Comparison of ENCODE assay signal across 19 mouse cellular contexts in genomic region chr6:33051642-33052041, GRCm38 (mm10). TPM values are rescaled to one million over a fixed set of nuclear protein-coding genes. Genes with fewer than 3 reads are reported as not detected.
DNase-seq lines count a peak whose midpoint lies in the region; ATAC-seq and TF ChIP-seq lines count a peak whose summit lies in the region.
"Had no signal": no experiment of that assay in that cellular context is flagged by ENCODE, and none has a peak within 500 bp of the region (broad histone marks: within the 10 kb centered on the region; RNA-seq: fewer than 3 reads in every experiment).

No protein-coding gene starts in this region.

- no peaks in the 10 kb centered on the region for H3K9me3 ChIP-seq in heart, embryonic 12.5 days (replicated peaks)
- no peaks in the 10 kb centered on the region for H3K9me3 ChIP-seq in lung, embryonic 14.5 days (ENCODE audit: low read depth, low read length)
- H3K9me3 ChIP-seq in midbrain, embryonic 13.5 days, result no peaks in the 10 kb centered on the region
- H3K9me3 ChIP-seq: embryonic facial prominence, embryonic 10.5 days; limb, embryonic 12.5 days; liver, embryonic 12.5 days; lung, embryonic 15.5 days had no signal

- no peaks in the 10 kb centered on the region for H3K27me3 ChIP-seq in heart, embryonic 12.5 days (replicated peaks)
- no peaks in the 10 kb centered on the region for H3K27me3 ChIP-seq in lung, embryonic 14.5 days (ENCODE audit: insufficient read depth, low read length)
- H3K27me3 ChIP-seq in midbrain, embryonic 13.5 days, result no peaks in the 10 kb centered on the region
- H3K27me3 ChIP-seq: limb, embryonic 12.5 days; liver, embryonic 12.5 days; lung, embryonic 15.5 days had no signal

- no peak overlapping the region for H3K9ac ChIP-seq in heart, embryonic 12.5 days
- no peak overlapping the region for H3K9ac ChIP-seq in lung, embryonic 14.5 days
- H3K9ac ChIP-seq in midbrain, embryonic 13.5 days (replicated peaks), result no peak overlapping the region
- H3K9ac ChIP-seq: limb, embryonic 12.5 days; liver, embryonic 12.5 days; lung, embryonic 15.5 days had no signal

- peak overlapping the region; percentile 48 for H3K4me2 ChIP-seq in heart, embryonic 12.5 days
- no peak overlapping the region for H3K4me2 ChIP-seq in lung, embryonic 14.5 days
- H3K4me2 ChIP-seq in midbrain, embryonic 13.5 days (replicated peaks), result no peak overlapping the region
- H3K4me2 ChIP-seq: limb, embryonic 12.5 days; liver, embryonic 12.5 days; lung, embryonic 15.5 days had no signal

- TF ChIP-seq CTCF in lung, embryonic 14.5 days (IDR thresholded peaks at IDR 0.05; ENCODE audit: low read depth), result no peak

- 9% methylated on average over 2 of the region's 2 CpGs for WGBS in heart, embryonic 12.5 days
- WGBS in lung, embryonic 14.5 days, result 5% methylated on average over 2 of the region's 2 CpGs
- WGBS in midbrain, embryonic 13.5 days, result 85% methylated on average over 2 of the region's 2 CpGs

- peaks cover 52% of the 10 kb centered on the region for H3K4me1 ChIP-seq in heart, embryonic 12.5 days (replicated peaks)
- no peaks in the 10 kb centered on the region for H3K4me1 ChIP-seq in lung, embryonic 14.5 days (ENCODE audit: insufficient read depth)
- H3K4me1 ChIP-seq in midbrain, embryonic 13.5 days (replicated peaks), result no peaks in the 10 kb centered on the region; the same call in 1 of the 2 replicates
- H3K4me1 ChIP-seq: embryonic facial prominence, embryonic 10.5 days had no signal

- intact Hi-C loops in heart, postnatal 14 days (cut with DNase I), result no loop called here

- H3K27ac ChIP-seq in heart, embryonic 12.5 days (ENCODE audit: poor library complexity, severe bottlenecking), result peak overlapping the region; percentile 68
- no peak overlapping the region for H3K27ac ChIP-seq in lung, embryonic 14.5 days (ENCODE audit: low read depth)
- H3K27ac ChIP-seq in midbrain, embryonic 13.5 days, result no peak overlapping the region
- H3K27ac ChIP-seq: embryonic facial prominence, embryonic 10.5 days; limb, embryonic 12.5 days; liver, embryonic 12.5 days; lung, embryonic 15.5 days had no signal

- ATAC-seq in heart, embryonic 12.5 days (ENCODE audit: insufficient number of reproducible peaks, low FRiP score), result 0 out of 2 replicates have a peak, but pooled peaks have one; percentile 11
- ATAC-seq in lung, embryonic 14.5 days (ENCODE audit: insufficient read depth), result no peak
- peak; percentile 57; the same call in 1 of the 2 replicates for ATAC-seq in common myeloid progenitor, adult 5-6 weeks (replicated peaks; ENCODE audit: low read depth, poor library complexity, severe bottlenecking)
- ATAC-seq in midbrain, embryonic 13.5 days, result no peak
- ATAC-seq: hindbrain, embryonic 16.5 days; liver, embryonic 12.5 days had no signal

- no peak for DNase-seq in heart, postnatal 14 days
- peak; percentile 21 for DNase-seq in lung, embryonic 14.5 days
- DNase-seq in lung, adult 18-20 months, result no peak
- peak; percentile 43 for DNase-seq in yolk sac, embryonic 10.5 days (ENCODE audit: low spot score)
- DNase-seq: cerebellum, adult 18-20 months; cerebellum, postnatal 36 days; gastrocnemius, postnatal 10 days; kidney, adult 2 months; kidney, postnatal 10 days; midbrain, embryonic 14.5 days; thymus, postnatal 25 days had no signal

- H3K4me3 ChIP-seq in heart, embryonic 12.5 days, result no peak overlapping the region
- no peak overlapping the region for H3K4me3 ChIP-seq in lung, embryonic 14.5 days (ENCODE audit: low read depth, low read length)
- H3K4me3 ChIP-seq in midbrain, embryonic 13.5 days (replicated peaks), result no peak overlapping the region
- H3K4me3 ChIP-seq: embryonic facial prominence, embryonic 10.5 days; limb, embryonic 12.5 days; liver, embryonic 12.5 days; lung, embryonic 15.5 days had no signal

- H3K36me3 ChIP-seq in heart, embryonic 12.5 days, result peaks cover 27% of the 10 kb centered on the region
- H3K36me3 ChIP-seq in lung, embryonic 14.5 days (ENCODE audit: insufficient read depth), result peaks cover 26% of the 10 kb centered on the region; the same call in 1 of the 2 replicates
- H3K36me3 ChIP-seq in midbrain, embryonic 13.5 days, result peaks cover 22% of the 10 kb centered on the region

RNA-seq across cellular contexts. Expression of gene Chchd3, which starts 8.4 kb away (rescaled TPM):
- 173 and 177 TPM in 2 replicates for polyA plus RNA-seq in heart, embryonic 12.5 days (2016; fragmentation: Nextera tagmentation; extraction: Ambion mirVana)
- 100 to 1,000 TPM; 444 to 466 TPM for total RNA-seq in heart, postnatal 14 days (2021)
- 103 and 111 TPM in 2 replicates for polyA plus RNA-seq in lung, embryonic 14.5 days (2014; fragmentation: Nextera tagmentation; extraction: Ambion mirVana)
- total RNA-seq in common myeloid progenitor, adult 5-6 weeks (2017), result 241 and 274 TPM in 2 replicates
- 117 and 118 TPM in 2 replicates for polyA plus RNA-seq in midbrain, embryonic 13.5 days (2015; fragmentation: Nextera tagmentation; extraction: Ambion mirVana)

Comparison
In these comparisons a context has a peak if more than half of its experiments do, and no peak if none do; other contexts are left out.
1. DNase-seq: peak in lung, embryonic 14.5 days (single experiment) and yolk sac, embryonic 10.5 days (single experiment); none in heart, postnatal 14 days (0 of 2) and lung, adult 18-20 months (0 of 2).
2. ATAC-seq: peak in heart, embryonic 12.5 days (single experiment) and common myeloid progenitor, adult 5-6 weeks (single experiment); none in lung, embryonic 14.5 days (single experiment) and midbrain, embryonic 13.5 days (single experiment).